ENCODE assay signal across 10 mouse cellular contexts in genomic region chr5:131630577-131630976, GRCm38 (mm10).
DNase-seq lines count a peak whose midpoint lies in the region; ATAC-seq and TF ChIP-seq lines count a peak whose summit lies in the region.
"Had no signal": no experiment of that assay in that cellular context is flagged by ENCODE, and none has a peak within 500 bp of the region (broad histone marks: within the 10 kb centered on the region; RNA-seq: fewer than 3 reads in every experiment).

No protein-coding gene starts in this region.

- 16% methylated on average over 7 of the region's 7 CpGs for WGBS in embryonic facial prominence, embryonic 10.5 days
- 11% methylated on average over 7 of the region's 7 CpGs for WGBS in hindbrain, embryonic 13.5 days
- WGBS in limb, embryonic 14.5 days, result 15% methylated on average over 7 of the region's 7 CpGs

- ATAC-seq in cerebellum, adult (ENCODE audit: insufficient number of reproducible peaks, low FRiP score, low TSS enrichment), result no peak
- ATAC-seq in hindbrain, embryonic 13.5 days (ENCODE audit: low FRiP score), result no peak
- no peak for ATAC-seq in limb, embryonic 14.5 days (ENCODE audit: low FRiP score, low read depth)

- H3K4me3 ChIP-seq in embryonic facial prominence, embryonic 10.5 days, result no peak overlapping the region
- H3K4me3 ChIP-seq in hindbrain, embryonic 13.5 days, result no peak overlapping the region
- H3K4me3 ChIP-seq in limb, embryonic 14.5 days (replicated peaks; ENCODE audit: low read length), result no peak overlapping the region

- no peaks in the 10 kb centered on the region for H3K36me3 ChIP-seq in embryonic facial prominence, embryonic 10.5 days (replicated peaks)
- no peaks in the 10 kb centered on the region for H3K36me3 ChIP-seq in hindbrain, embryonic 13.5 days
- no peaks in the 10 kb centered on the region for H3K36me3 ChIP-seq in limb, embryonic 14.5 days (ENCODE audit: control insufficient read depth, insufficient read depth, low read length)

- peak; percentile 75 to 80 for DNase-seq in cerebellum, postnatal 14 days
- DNase-seq in embryonic facial prominence, embryonic 10.5 days (ENCODE audit: low spot score), result no peak
- DNase-seq in limb, embryonic 14.5 days (ENCODE audit: low spot score), result no peak
- DNase-seq in spleen, postnatal 10 days (ENCODE audit: low spot score in 2 of 2), result no peak
- no peak for DNase-seq in heart, adult 8-10 months (ENCODE audit: low spot score)
- DNase-seq in layer of hippocampus, adult 9-11 months, result no peak
- DNase-seq: gastrocnemius, postnatal 10 days; lung, postnatal 10 days had no signal

- no peak for TF ChIP-seq POLR2A in limb, embryonic 14.5 days (IDR thresholded peaks at IDR 0.05; ENCODE audit: borderline replicate concordance, extremely low read depth, insufficient read depth, insufficient read length)

- H3K4me1 ChIP-seq in embryonic facial prominence, embryonic 10.5 days, result peaks cover 23% of the 10 kb centered on the region
- H3K4me1 ChIP-seq in hindbrain, embryonic 13.5 days (replicated peaks), result peaks cover 36% of the 10 kb centered on the region
- H3K4me1 ChIP-seq in limb, embryonic 14.5 days (ENCODE audit: control insufficient read depth, insufficient read depth, low read length), result peaks cover 24% of the 10 kb centered on the region

- H3K9ac ChIP-seq in hindbrain, embryonic 13.5 days, result peak overlapping the region; percentile 46
- H3K9ac ChIP-seq in limb, embryonic 14.5 days (ENCODE audit: low read depth, low read length, severe bottlenecking), result no peak overlapping the region

- peak overlapping the region; percentile 78 for H3K27ac ChIP-seq in embryonic facial prominence, embryonic 10.5 days (replicated peaks)
- peak overlapping the region; percentile 87 for H3K27ac ChIP-seq in hindbrain, embryonic 13.5 days
- H3K27ac ChIP-seq in limb, embryonic 14.5 days (replicated peaks; ENCODE audit: low read depth, low read length), result 0 out of 2 replicates have a peak overlapping the region, but pooled peaks have one; percentile 68

- H3K9me3 ChIP-seq in embryonic facial prominence, embryonic 10.5 days, result no peaks in the 10 kb centered on the region
- no peaks in the 10 kb centered on the region for H3K9me3 ChIP-seq in hindbrain, embryonic 13.5 days
- H3K9me3 ChIP-seq in limb, embryonic 14.5 days (ENCODE audit: control insufficient read depth, low read length), result no peaks in the 10 kb centered on the region

- no peak overlapping the region for H3K4me2 ChIP-seq in hindbrain, embryonic 13.5 days
- H3K4me2 ChIP-seq in limb, embryonic 14.5 days (replicated peaks; ENCODE audit: low read depth, low read length, severe bottlenecking), result no peak overlapping the region

- peaks cover 55% of the 10 kb centered on the region for H3K27me3 ChIP-seq in embryonic facial prominence, embryonic 10.5 days (replicated peaks; ENCODE audit: low read depth, poor library complexity, severe bottlenecking)
- H3K27me3 ChIP-seq in hindbrain, embryonic 13.5 days, result no peaks in the 10 kb centered on the region
- no peaks in the 10 kb centered on the region for H3K27me3 ChIP-seq in limb, embryonic 14.5 days (ENCODE audit: control insufficient read depth, insufficient read depth, low read length)

Comparison
In these comparisons a context has a peak if more than half of its experiments do, and no peak if none do; other contexts are left out.
1. DNase-seq: peak in cerebellum, postnatal 14 days (2 of 2); none in embryonic facial prominence, embryonic 10.5 days (single experiment), limb, embryonic 14.5 days (single experiment), spleen, postnatal 10 days (0 of 2), heart, adult 8-10 months (single experiment) and layer of hippocampus, adult 9-11 months (single experiment).
2. Peak in every context shown above with its lines, with median percentiles within 50 percentile points of each other: H3K27ac ChIP-seq.